Mouse (Mus musculus): ENCODE data around the gene Tnpo1. TPM values are rescaled to one million over a fixed set of nuclear protein-coding genes. Genes with fewer than 3 reads are reported as not detected.

The Tnpo1 gene
- polyA plus RNA-seq, 1 experiment from 2014 or later: 55.1 TPM

DNA sequence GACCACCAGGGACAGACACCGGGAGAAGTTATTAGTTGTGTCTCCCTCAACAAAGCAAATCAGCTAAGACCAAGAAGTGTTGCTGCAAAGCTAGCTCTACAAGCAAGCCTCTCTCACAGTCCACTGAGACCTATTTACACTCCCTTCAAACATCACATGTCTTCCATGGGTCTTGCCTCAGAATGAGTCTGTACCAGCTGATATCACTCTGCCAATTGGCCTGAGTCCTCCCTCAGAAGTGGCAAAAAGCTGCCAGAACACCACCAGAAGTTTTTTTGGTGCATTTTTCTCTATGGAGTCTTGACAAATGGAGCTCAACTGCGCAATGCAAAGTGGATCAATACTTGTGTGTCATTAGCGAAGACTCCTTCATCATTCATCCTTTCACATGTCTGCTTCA is 130.7 kb downstream of the Tnpo1 start:
- no peak overlapping the region for H3K4me2 ChIP-seq
- ATAC-seq (ENCODE audit: insufficient read depth, low FRiP score, low read depth): no peak
- H3K9ac ChIP-seq: no peak overlapping the region
- no peaks in the 10 kb centered on the region for H3K9me3 ChIP-seq
- H3K27me3 ChIP-seq (replicated peaks): no peaks in the 10 kb centered on the region
- H3K4me3 ChIP-seq (replicated peaks): no peak overlapping the region
- H3K4me1 ChIP-seq: no peaks in the 10 kb centered on the region
- no peak overlapping the region for H3K27ac ChIP-seq
- 97% methylated on average over 3 of the region's 3 CpGs for WGBS
- H3K36me3 ChIP-seq: peaks cover 15% of the 10 kb centered on the region

DNA sequence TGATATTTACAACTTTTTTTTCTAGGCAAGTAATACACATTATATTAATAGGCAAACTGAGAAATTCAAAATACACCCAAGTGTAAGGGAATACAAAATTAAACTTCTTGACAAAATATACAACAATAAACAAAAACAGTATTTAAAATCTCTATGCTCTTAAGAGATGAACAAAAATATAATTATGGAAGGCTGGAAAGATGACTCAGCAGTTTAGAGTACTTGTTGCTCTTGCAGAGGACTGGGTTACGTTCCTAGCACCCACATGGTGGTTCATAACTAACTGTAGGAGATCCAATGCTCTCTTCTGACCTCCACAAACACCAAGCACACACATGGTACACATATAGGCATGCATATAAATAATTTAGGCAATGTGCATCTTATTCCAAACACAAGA is 133.3 kb downstream of the Tnpo1 start:
- Histone ChIP-seq H3K9me3 (no peaks in the 10 kb centered on the region), H3K4me2 (no peak overlapping the region), H3K4me1 (no peaks in the 10 kb centered on the region), H3K27me3 (replicated peaks) (no peaks in the 10 kb centered on the region), H3K9ac (no peak overlapping the region), H3K36me3 (peaks cover 2% of the 10 kb centered on the region; the same call in 1 of the 2 replicates), H3K4me3 (replicated peaks) (no peak overlapping the region), H3K27ac (no peak overlapping the region)
- ATAC-seq (ENCODE audit: insufficient read depth, low FRiP score, low read depth): no peak
- 92% methylated on average over 1 of the region's 1 CpGs for WGBS

DNA sequence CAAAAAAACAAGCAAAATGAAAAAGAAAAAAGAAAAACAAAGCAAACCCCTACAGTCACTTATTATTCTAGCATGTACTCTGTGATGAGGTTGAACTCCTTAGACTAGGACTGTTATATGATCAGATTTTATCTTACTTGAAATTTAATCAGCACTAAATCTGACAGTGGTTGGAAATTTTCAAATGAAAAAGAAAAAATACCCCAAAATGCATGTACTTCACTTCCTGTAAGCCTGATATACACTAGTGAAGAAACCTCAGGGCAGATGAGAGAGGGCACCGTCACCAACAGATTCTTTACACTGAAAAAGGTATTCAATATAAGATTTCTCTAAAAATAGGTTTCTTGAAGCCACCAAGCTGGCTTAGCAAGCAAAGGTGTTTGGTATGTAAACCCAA is 134.5 kb downstream of the Tnpo1 start:
- no peak overlapping the region for H3K4me2 ChIP-seq
- WGBS: 88% methylated on average over 1 of the region's 1 CpGs
- H3K4me1 ChIP-seq: no peaks in the 10 kb centered on the region
- no peak for ATAC-seq (ENCODE audit: insufficient read depth, low FRiP score, low read depth)
- H3K4me3 ChIP-seq (replicated peaks): no peak overlapping the region
- no peak overlapping the region for H3K27ac ChIP-seq
- peaks cover 6% of the 10 kb centered on the region; the same call in 1 of the 2 replicates for H3K36me3 ChIP-seq
- H3K9me3 ChIP-seq: no peaks in the 10 kb centered on the region
- no peaks in the 10 kb centered on the region for H3K27me3 ChIP-seq (replicated peaks)
- no peak overlapping the region for H3K9ac ChIP-seq

Other genes with a start within 250 kb of the Tnpo1 start
- gene Tmem171, start 231.6 kb downstream of the Tnpo1 start, polyA plus RNA-seq (2015; fragmentation: Nextera tagmentation; extraction: Ambion mirVana): 8.4 and 13.7 TPM in 2 replicates
- gene Fcho2, start 110.9 kb downstream of the Tnpo1 start, polyA plus RNA-seq (2015; fragmentation: Nextera tagmentation; extraction: Ambion mirVana): 41.6 and 47.8 TPM in 2 replicates
- gene 1700024P04Rik, start 58.2 kb upstream of the Tnpo1 start, polyA plus RNA-seq (2015; fragmentation: Nextera tagmentation; extraction: Ambion mirVana): not detected in 2 replicates

Measured in stomach, embryonic 15.5 days (tissue).